Mouse (Mus musculus) midbrain, embryonic 10.5 days (tissue): Measurements from ENCODE around the gene Gm5728. TPM values are rescaled to one million over a fixed set of nuclear protein-coding genes. Genes with fewer than 3 reads are reported as not detected.
"Not testable (repeated sequence)": the region's sequence is repeated elsewhere in the genome, so short reads cannot be mapped to it uniquely, and the experiment has no call there.

Source experiments
- DNase-seq: peaks from one replicate; pipeline ENCODE4 v3.0.0-alpha.2; 2017; ENCODE audit warnings: low spot score
- H3K27ac ChIP-seq: fragments of 300-500 bp; sonication (generic); replicated peaks from 2 replicates; pipeline ENCODE4 v1.5.1; 2016; ENCODE audit warnings: mild to moderate bottlenecking
- H3K27me3 ChIP-seq: fragments of 300-500 bp; sonication (generic); 2 replicates; pipeline ENCODE4 v1.6.1; 2016; ENCODE audit warnings: low read depth, mild to moderate bottlenecking; ENCODE audit not compliant: poor library complexity, severe bottlenecking
- H3K36me3 ChIP-seq: fragments of 300-500 bp; sonication (generic); 2 replicates; pipeline ENCODE4 v1.6.1; 2016; ENCODE audit warnings: mild to moderate bottlenecking, moderate library complexity
- H3K4me1 ChIP-seq: fragments of 300-500 bp; sonication (generic); 2 replicates; pipeline ENCODE4 v1.6.1; 2016
- H3K4me3 ChIP-seq: fragments of 300-500 bp; sonication (generic); 2 replicates; pipeline ENCODE4 v1.5.1; 2016; ENCODE audit warnings: mild to moderate bottlenecking, moderate library complexity
- H3K9me3 ChIP-seq: fragments of 300-500 bp; sonication (generic); replicated peaks from 2 replicates; pipeline ENCODE4 v1.6.1; 2016; ENCODE audit warnings: mild to moderate bottlenecking
- WGBS: fragments of 180-500 bp; shearing (Covaris S2); methylation state at CpG from one replicate; pipeline ENCODE4 v1.1.7; 2016; 5-methylcytosine and 5-hydroxymethylcytosine counted together
- polyA plus RNA-seq: library from polyadenylated mRNA; unstranded; fragments of >200 nt; fragmentation: Nextera tagmentation; extraction: Ambion mirVana; gene quantifications from 2 replicates; pipeline ENCODE4 v1.2.1, GENCODE M21; 2016

The Gm5728 gene
- not detected in 2 replicates for polyA plus RNA-seq

DNA sequence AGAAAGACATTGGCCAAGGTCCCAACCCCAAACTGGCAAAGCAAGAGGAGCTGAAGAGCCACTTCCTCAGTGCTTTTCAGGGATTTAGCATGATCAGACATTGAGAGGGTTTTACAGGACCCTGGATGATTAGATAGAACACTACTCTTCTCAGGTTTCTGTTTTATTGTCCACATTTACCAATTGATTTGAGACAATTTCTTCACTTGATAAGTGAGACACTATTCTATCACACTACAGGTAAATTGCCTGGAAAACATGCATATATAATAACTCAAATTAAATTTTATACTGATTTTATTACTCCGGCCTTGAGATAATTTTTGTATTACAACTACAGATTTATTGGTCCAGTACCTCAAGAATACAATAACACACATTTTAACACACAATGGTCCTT lies at the start of gene Gm5728:
Gene Gm5728, minus strand, starts transcription at position 101 of the 400 bp plus-strand sequence.
- DNase-seq, H3K9me3 ChIP-seq, H3K4me3 ChIP-seq, H3K4me1 ChIP-seq, H3K27ac ChIP-seq, H3K27me3 ChIP-seq, H3K36me3 ChIP-seq: not testable (repeated sequence)
- no CpG with 5 or more reads among the region's 1 CpGs for WGBS

DNA sequence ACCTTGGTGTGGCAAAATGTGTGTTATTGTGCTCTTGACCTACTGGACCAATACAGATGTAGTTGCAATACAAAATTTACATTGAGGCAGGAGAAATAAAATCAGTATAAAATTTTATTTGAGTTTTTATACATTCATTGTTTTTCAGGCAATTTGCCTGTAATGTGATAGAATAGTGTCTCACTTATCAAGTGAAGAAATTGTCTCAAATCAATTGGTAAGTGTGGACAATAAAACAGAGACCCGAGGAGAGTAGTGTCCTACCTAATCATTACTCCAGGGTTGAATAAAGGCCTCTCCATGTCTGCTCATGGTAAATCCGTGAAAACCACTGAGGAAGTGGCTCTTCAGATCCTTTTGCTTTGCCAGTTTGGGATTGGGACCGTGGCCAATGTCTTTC lies 42.4 kb upstream of the Gm5728 start, which contains the start of gene Vmn1r100:
Gene Vmn1r100, plus strand, starts transcription at position 301 of the 400 bp plus-strand sequence.
- H3K4me1 ChIP-seq, H3K27ac ChIP-seq, H3K4me3 ChIP-seq, H3K9me3 ChIP-seq, DNase-seq, H3K27me3 ChIP-seq, H3K36me3 ChIP-seq: not testable (repeated sequence)
- WGBS, result no CpG with 5 or more reads among the region's 3 CpGs

DNA sequence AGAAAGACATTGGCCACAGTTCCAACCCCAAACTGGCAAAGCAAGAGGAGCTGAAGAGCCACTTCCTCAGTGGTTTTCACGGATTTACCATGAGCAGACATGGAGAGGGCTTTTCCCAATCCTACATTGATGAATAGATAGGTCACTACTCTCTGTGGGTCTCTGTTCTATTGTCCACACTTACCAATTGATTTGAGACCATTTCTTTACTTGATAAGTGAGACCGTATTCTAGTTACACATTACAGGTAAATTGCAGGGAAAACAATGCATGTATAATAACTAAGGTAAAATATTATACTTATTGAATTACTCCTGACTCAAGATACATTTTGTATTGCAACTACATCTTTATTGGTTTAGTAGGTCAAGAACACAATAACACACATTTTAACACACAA lies 41.2 kb downstream of the Gm5728 start, which contains the start of gene Gm4133:
Gene Gm4133, minus strand, starts transcription at position 101 of the 400 bp plus-strand sequence.
- WGBS, result no CpG with 5 or more reads among the region's 2 CpGs
- not testable (repeated sequence) for H3K9me3 ChIP-seq, H3K4me3 ChIP-seq

More for the DNA sequence above, 41.2 kb downstream of the Gm5728 start, which contains the start of gene Gm4133:
- H3K27me3 ChIP-seq, H3K36me3 ChIP-seq, H3K27ac ChIP-seq, H3K4me1 ChIP-seq, DNase-seq: not testable (repeated sequence)

Other genes starting within 250 kb of the Gm5728 start
- gene Vmn1r93, start 236.3 kb downstream of the Gm5728 start, polyA plus RNA-seq, result not detected in 2 replicates
- gene Vmn1r94, start 207.0 kb downstream of the Gm5728 start, polyA plus RNA-seq, result not detected in 2 replicates
- gene Vmn1r95, start 181.7 kb downstream of the Gm5728 start, polyA plus RNA-seq, result not detected in 2 replicates
- not detected in 2 replicates for gene Gm6164, start 169.8 kb downstream of the Gm5728 start, polyA plus RNA-seq
- gene Gm4498, start 141.6 kb downstream of the Gm5728 start, polyA plus RNA-seq, result not detected in 2 replicates
- not detected in 2 replicates for gene Gm5890, start 112.6 kb downstream of the Gm5728 start, polyA plus RNA-seq
- not detected in 2 replicates for gene Gm4133, start 41.3 kb downstream of the Gm5728 start, polyA plus RNA-seq
- gene Vmn1r100, start 42.5 kb upstream of the Gm5728 start, polyA plus RNA-seq, result not detected in 2 replicates
- not detected in 2 replicates for gene Vmn1r101, start 67.2 kb upstream of the Gm5728 start, polyA plus RNA-seq
- gene Gm10670, start 99.5 kb upstream of the Gm5728 start, polyA plus RNA-seq, result not detected in 2 replicates
- not detected in 2 replicates for gene Vmn1r103, start 135.1 kb upstream of the Gm5728 start, polyA plus RNA-seq
- gene Vmn1r104, start 158.4 kb upstream of the Gm5728 start, polyA plus RNA-seq, result not detected in 2 replicates
- gene Gm5726, start 170.3 kb upstream of the Gm5728 start, polyA plus RNA-seq, result not detected in 2 replicates
- not detected in 2 replicates for gene Gm4141, start 200.8 kb upstream of the Gm5728 start, polyA plus RNA-seq
- not detected in 2 replicates for gene Gm4513, start 223.6 kb upstream of the Gm5728 start, polyA plus RNA-seq